Mouse (Mus musculus) urinary bladder, postnatal 14 days (tissue): ENCODE results near the gene Rps26.

Experiments used
- DNase-seq: peaks from one replicate; pipeline ENCODE4 v3.0.0; 2021; ENCODE audit warnings: low spot score

Gene Rps26

GRCm38 (mm10) chr10:128606483-128606882, 20.1 kb downstream of the Rps26 start:
- DNase-seq = no peak

- DNase-seq = no peak
Measured at GRCm38 (mm10) chr10:128602470-128603128, 23.9 kb downstream of the Rps26 start.

GRCm38 (mm10) chr10:128601499-128601898, 25.0 kb downstream of the Rps26 start:
- no peak for DNase-seq

- no peak for DNase-seq
Measured at GRCm38 (mm10) chr10:128598476-128598875, 28.1 kb downstream of the Rps26 start.

GRCm38 (mm10) chr10:128592797-128593196, 33.8 kb downstream of the Rps26 start:
- DNase-seq = no peak

- no peak for DNase-seq
Measured at GRCm38 (mm10) chr10:128591436-128591835, 35.1 kb downstream of the Rps26 start.

- DNase-seq = peak; percentile 73
Measured at GRCm38 (mm10) chr10:128590193-128590690, 36.3 kb downstream of the Rps26 start.

- DNase-seq = peak; percentile 80
Measured at GRCm38 (mm10) chr10:128589464-128590192, 36.9 kb downstream of the Rps26 start, which contains the start of gene Erbb3. Erbb3 (minus strand) TSS chr10:128589652.

- DNase-seq = no peak
Measured at GRCm38 (mm10) chr10:128588775-128589463, 37.6 kb downstream of the Rps26 start.

- DNase-seq = no peak
Measured at GRCm38 (mm10) chr10:128588136-128588535, 38.4 kb downstream of the Rps26 start.

GRCm38 (mm10) chr10:128587697-128588096, 38.9 kb downstream of the Rps26 start:
- no peak for DNase-seq

GRCm38 (mm10) chr10:128587120-128587519, 39.4 kb downstream of the Rps26 start:
- DNase-seq = no peak

GRCm38 (mm10) chr10:128586546-128586945, 40.0 kb downstream of the Rps26 start:
- no peak for DNase-seq

- DNase-seq = peak; percentile 88
Measured at GRCm38 (mm10) chr10:128584386-128584785, 42.2 kb downstream of the Rps26 start.

- peak; percentile 73 for DNase-seq
Measured at GRCm38 (mm10) chr10:128583644-128584043, 42.9 kb downstream of the Rps26 start.

- no peak for DNase-seq
Measured at GRCm38 (mm10) chr10:128579731-128580130, 46.8 kb downstream of the Rps26 start.

GRCm38 (mm10) chr10:128579298-128579697, 47.2 kb downstream of the Rps26 start:
- DNase-seq = no peak

- no peak for DNase-seq
Measured at GRCm38 (mm10) chr10:128578330-128578729, 48.2 kb downstream of the Rps26 start.

GRCm38 (mm10) chr10:128575063-128575462, 51.5 kb downstream of the Rps26 start:
- no peak for DNase-seq
